Mouse (Mus musculus) liver, embryonic 14.5 days (tissue): ENCODE results near the gene Ccdc167.

Experiments used
- CTCF ChIP-seq: IDR thresholded peaks from 2 replicates; pipeline ENCODE4 v1.5.1; 2016; ENCODE audit warnings: antibody characterized with exemption, low read depth, control low read depth
- EP300 ChIP-seq: IDR thresholded peaks from 2 replicates; pipeline ENCODE4 v1.6.1; 2016; ENCODE audit warnings: antibody characterized with exemption, low read depth

DNA sequence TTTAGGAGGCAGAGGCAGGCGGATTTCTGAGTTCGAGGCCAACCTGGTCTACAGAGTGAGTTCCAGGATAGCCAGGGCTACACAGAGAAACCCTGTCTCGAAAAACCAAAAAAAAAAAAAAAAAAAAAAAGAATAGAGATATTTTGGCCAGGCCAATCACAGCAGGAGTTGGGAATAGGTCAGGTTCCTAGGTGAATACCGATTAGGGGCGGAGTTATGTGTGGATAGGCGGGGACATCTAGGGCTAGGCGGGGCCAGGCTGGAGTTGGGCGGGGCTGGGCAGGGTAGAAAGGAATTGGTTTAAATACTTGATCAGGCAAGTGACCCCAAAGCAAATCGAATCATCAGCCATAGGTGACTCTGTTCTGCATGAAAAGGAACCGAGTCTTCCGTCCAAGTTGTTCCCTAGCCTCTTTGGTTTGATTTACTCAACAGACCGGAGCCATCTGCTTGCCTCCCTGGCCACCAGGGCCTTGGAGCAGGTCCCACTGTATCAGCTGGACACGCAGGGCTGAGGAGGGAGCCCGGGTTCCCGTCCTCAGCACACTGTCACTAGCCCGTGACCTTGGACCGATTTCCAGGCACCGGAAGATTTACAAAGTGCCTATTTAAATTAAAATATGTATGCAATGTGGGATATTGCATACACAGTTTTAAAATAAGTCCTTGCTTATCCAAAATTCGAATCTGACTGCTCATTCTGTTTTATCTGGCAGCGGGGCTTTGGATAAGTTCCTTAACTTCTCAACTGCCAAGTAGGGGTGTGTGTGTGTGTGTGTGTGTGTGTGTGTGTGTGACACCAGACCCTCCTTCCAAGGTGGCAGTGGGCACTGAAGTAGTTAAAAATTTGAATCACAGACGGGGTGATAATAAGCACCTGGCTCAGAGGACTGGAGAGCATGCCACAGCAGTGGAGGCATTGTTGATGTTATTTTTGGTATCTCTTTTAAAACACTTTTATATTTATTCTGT, 43.8 kb upstream of the Ccdc167 start:
- TF ChIP-seq CTCF (no peak), EP300 (no peak)
